Mouse (Mus musculus) urinary bladder, adult 18-20 months (tissue): ENCODE results near the gene Igsf11.
"Not testable (repeated sequence)": the region's sequence is repeated elsewhere in the genome, so short reads cannot be mapped to it uniquely, and the experiment has no call there.

ENCODE experiments used
- DNase-seq, 2 experiments: peaks; one replicate each; pipeline ENCODE4 v3.0.0; 2022; ENCODE audit warnings: low spot score in 2 of 2, mixed read lengths in 2 of 2

The Igsf11 gene

GRCm38 (mm10) chr16:38983850-38984249 is 91.4 kb downstream of the Igsf11 start:
- not testable (repeated sequence) for DNase-seq

GRCm38 (mm10) chr16:38985411-38985810 is 92.9 kb downstream of the Igsf11 start:
- DNase-seq = no peak

- DNase-seq = no peak
Measured at GRCm38 (mm10) chr16:38986410-38986809, 93.9 kb downstream of the Igsf11 start.

GRCm38 (mm10) chr16:38993711-38994110 is 101.2 kb downstream of the Igsf11 start:
- DNase-seq = no peak

- DNase-seq = no peak
Measured at GRCm38 (mm10) chr16:38998496-38999258, 106.2 kb downstream of the Igsf11 start.

- DNase-seq = no peak
Measured at GRCm38 (mm10) chr16:38999298-38999697, 106.8 kb downstream of the Igsf11 start.

- no peak for DNase-seq
Measured at GRCm38 (mm10) chr16:39006978-39007377, 114.5 kb downstream of the Igsf11 start.

- no peak for DNase-seq
Measured at GRCm38 (mm10) chr16:39019449-39019848, 127.0 kb downstream of the Igsf11 start.

GRCm38 (mm10) chr16:39025989-39026736 is 133.7 kb downstream of the Igsf11 start:
- DNase-seq = no peak

GRCm38 (mm10) chr16:39031350-39031749 is 138.9 kb downstream of the Igsf11 start:
- DNase-seq = no peak

GRCm38 (mm10) chr16:39037257-39037656 is 144.8 kb downstream of the Igsf11 start:
- no peak for DNase-seq

GRCm38 (mm10) chr16:39044381-39044780 is 151.9 kb downstream of the Igsf11 start:
- DNase-seq = no peak

GRCm38 (mm10) chr16:39048889-39049288 is 156.4 kb downstream of the Igsf11 start:
- DNase-seq = peak in 1 of 2 experiments; percentile 22

GRCm38 (mm10) chr16:39052971-39053370 is 160.5 kb downstream of the Igsf11 start:
- DNase-seq = peak; percentile 9 to 54

GRCm38 (mm10) chr16:39053779-39054178 is 161.3 kb downstream of the Igsf11 start:
- DNase-seq = no peak

GRCm38 (mm10) chr16:39056061-39056460 is 163.6 kb downstream of the Igsf11 start:
- no peak for DNase-seq

- DNase-seq = no peak
Measured at GRCm38 (mm10) chr16:39056961-39057360, 164.5 kb downstream of the Igsf11 start.

GRCm38 (mm10) chr16:39058869-39059268 is 166.4 kb downstream of the Igsf11 start:
- DNase-seq = no peak

GRCm38 (mm10) chr16:39062596-39062995 is 170.1 kb downstream of the Igsf11 start:
- DNase-seq = no peak

GRCm38 (mm10) chr16:39065576-39065975 is 173.1 kb downstream of the Igsf11 start:
- DNase-seq = no peak

GRCm38 (mm10) chr16:39071431-39071830 is 179.0 kb downstream of the Igsf11 start:
- no peak for DNase-seq
